Mouse (Mus musculus) right cerebral cortex, postnatal 36 days (tissue): Measurements from ENCODE around the gene Olfr398.

Source experiments
- DNase-seq, 2 experiments: peaks; one replicate each; pipeline ENCODE4 v3.0.0; 2022; ENCODE audit warnings: low spot score in 2 of 2, mixed read lengths in 1 of 2

Olfr398 gene

GRCm38 (mm10) chr11:73990307-73990706 is at the start of gene Olfr398:
TSS of gene Olfr398 (minus strand) at chr11:73990407.
- DNase-seq, result no peak

- DNase-seq, result no peak
Measured at GRCm38 (mm10) chr11:73993115-73993514, 2.9 kb upstream of the Olfr398 start.

- DNase-seq, result no peak
Measured at GRCm38 (mm10) chr11:73960517-73960916, 29.7 kb downstream of the Olfr398 start, which contains the start of gene Olfr397. TSS of gene Olfr397 (plus strand) at chr11:73960817.

GRCm38 (mm10) chr11:73936377-73936776 is 53.8 kb downstream of the Olfr398 start, which contains the start of gene Olfr23:
TSS of gene Olfr23 (plus strand) at chr11:73936677.
- no peak for DNase-seq
